Mouse (Mus musculus): ENCODE measurements around the gene Abca8b.
"Not testable (repeated sequence)": the region's sequence is repeated elsewhere in the genome, so short reads cannot be mapped to it uniquely, and the experiment has no call there.

The Abca8b gene

DNA sequence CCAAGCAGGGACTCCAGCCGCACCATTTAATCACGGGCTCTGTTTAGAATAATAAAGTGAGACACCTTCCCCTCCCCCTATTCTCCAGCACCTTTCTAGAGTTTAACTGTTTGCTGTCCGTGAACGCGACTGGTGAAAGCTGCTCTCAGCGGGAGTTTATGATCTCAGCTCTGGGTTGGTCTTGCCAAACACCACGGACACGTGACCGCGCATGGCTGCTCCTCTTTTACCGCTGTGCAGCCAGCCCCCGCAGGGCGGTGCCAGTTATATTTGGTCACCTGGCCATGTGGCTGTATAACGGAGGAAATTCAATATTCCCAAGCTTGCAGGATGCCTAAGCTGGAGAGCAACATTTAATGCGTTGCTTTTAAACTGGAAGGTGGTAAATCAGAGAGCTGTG, at the start of gene Abca8b:
Abca8b (minus strand) TSS at position 222 of the 400 bp plus-strand sequence.
- DNase-seq: peak; percentile 80

DNA sequence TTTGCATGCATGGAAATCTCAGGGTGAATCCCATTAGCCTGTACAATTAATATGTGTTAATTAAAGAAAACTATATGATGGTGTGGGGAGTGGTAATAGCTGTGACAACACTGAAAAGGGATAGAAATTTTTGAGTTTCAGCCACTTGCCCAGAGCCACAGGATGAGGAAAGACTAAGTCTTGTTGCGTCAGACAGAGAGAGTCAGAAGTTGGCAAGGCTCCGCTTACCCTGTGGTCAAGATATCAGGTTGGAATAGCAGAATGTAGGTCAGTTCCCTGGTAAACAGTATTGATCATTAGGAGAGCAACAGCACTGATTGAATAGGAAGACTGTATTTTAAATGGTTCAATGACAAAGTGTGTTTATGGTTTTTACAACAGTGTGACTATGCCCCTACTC, 42.1 kb upstream of the Abca8b start:
- DNase-seq: no peak

DNA sequence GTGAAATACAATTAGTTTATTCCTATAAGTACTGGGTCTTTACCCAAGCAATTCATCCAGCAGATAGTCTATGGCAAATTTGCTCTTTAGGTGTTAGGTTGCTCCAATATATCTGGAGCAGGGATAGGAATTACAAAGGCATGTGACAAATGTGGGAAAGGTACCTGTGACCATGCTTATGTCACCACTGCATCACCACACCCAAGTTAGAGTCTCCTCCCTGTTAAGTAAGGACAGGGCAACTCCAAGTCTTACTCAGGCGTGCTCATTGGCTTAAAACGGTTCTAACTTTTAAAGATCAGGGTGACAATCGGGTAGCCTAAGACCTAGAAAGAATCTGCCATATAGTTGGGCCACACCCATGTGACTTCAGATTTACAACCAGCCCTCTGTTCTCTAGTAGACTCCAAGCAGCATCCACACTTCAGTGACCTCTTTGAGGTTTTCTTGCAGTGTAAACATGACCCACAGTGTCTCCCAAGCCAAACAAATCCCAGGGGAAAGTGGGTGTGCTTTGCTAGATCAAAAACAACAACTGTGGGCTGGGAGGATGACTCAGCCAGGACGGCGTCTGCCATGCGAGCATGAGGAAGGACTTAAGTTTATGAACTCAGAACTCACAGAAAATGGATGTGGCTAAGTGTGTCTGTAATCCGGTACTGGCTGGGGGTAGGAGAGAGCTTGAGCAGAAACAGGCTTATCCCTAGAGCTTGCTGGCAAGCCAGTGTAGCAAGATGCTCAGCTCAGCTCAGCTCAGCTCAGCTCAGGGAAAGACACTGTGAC, 33.5 kb upstream of the Abca8b start:
- DNase-seq: no peak

DNA sequence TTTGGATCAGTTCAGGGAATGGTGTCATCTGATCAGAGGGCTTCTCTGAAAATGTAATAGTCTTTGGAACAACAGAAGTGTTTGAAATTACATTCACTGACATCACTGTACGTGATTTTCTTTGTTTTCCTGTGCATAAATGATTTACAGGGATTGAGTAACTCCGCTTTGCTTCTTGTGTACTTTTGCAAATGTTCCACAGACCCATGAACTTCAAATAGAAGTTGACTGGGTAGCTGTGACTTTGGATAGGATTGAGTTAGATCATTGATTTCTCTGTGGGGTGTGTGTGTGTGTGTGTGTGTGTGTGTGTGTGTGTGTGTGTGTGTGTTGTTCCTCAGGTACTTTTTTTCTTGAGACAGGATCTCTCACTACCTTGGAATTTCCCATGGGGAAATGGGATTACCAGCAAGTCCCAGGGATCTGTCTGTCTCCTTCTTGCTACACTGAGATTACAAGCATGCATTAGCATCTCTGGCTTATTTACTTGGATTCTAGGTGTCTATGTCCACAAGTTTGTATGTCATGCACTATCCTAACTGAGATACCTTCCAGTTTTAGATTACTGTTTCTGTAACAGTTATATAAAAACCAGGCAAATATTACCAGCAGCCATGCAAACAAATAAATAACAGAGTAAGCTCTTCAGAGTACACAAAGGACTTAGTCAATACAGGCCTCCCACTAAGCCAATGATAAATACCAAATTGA, 15.3 kb upstream of the Abca8b start:
- DNase-seq: no peak

DNA sequence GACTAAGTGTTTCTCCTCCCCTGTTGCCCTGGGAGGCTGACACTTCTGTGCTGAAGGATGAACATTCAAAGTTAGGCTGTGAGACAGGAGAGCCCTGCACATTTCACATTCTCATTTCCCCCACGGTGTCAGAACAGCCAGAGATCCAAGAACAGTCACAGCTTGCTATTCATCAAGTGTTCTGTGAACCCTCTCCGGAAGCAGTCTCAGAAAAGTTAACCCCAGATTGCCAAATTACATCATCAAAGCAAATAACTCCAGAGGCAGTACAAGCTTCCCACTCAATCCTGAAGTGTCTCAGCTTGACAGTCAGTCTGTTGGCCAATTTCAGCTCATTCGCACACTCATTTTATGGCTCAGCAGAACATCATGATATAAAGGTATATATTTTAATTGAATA, 632 bp downstream of the Abca8b start:
- no peak for DNase-seq

DNA sequence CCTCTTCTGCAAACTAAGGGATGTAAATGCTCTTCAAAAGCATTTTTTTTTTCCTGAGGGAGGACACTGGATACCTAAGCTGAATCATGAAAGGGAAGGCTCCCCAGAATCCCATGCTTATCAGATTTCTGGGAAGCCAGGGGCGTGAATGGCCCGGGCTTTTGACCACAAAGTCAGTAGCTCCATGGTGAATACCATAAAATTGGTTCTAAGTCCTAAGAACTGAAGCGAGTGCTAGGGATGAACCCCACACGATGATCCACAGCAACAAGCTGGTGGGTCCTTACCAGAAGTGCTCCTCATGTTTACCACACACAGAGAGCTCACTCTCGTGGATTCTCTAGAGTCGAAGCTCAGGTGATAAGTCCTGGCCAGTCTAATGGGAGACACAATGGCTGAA, 1.6 kb downstream of the Abca8b start:
- no peak for DNase-seq

DNA sequence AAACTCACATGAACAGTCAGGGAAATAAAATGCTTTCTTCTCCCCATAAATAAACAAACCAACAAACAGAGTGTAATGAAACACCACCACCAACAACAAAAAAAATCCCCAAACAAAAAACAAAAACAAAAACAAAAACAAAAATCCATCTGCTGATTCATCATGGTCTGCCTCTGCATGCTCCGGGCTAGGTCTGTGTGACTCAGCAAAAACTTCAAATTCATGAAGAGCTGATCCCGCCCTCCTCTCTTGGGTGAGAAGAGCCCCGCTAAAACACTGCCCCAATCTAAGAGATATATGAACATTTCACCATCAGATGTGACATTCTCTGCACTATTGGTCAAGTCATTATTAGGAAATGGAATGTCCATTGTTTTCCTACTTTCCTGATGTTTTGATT, 4.4 kb downstream of the Abca8b start:
- DNase-seq: no peak

DNA sequence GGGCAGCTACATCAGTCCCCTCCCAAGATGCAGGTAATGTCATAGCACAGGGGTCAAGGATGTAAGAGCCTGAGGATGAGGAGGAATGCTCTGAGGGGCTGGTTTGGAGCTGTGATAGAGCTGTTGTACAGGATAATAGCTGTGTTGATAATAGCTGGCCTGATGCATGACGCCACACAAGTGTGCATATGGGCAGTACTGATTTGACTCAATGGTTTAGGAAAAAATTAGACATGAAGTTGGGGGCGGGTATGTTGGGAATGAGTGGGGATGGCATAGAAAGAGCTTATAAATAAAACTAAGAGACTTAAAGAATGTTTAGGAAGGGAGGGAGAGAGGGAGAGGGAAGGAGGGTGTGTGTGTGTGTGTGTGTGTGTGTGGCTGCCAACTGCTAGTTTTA, 5.4 kb downstream of the Abca8b start:
- DNase-seq: no peak

DNA sequence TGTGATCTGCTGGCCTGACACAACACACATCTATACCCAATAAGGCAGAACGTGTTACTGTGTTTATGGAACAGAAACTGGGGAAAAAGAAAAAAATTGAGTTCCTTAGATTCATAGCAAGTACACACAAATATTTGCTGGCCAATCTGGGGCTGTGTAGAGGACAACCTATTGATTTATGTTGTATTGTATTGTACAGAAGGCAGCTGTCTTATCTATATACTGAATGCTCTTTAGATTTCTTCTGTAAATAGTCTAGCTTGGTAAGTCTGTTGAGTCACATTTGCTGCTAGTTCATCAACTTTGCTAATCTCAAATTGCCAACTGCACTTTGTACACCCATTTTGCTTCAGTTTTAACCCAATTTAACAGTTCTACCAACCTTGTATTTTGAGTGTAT, 7.5 kb downstream of the Abca8b start:
- no peak for DNase-seq

DNA sequence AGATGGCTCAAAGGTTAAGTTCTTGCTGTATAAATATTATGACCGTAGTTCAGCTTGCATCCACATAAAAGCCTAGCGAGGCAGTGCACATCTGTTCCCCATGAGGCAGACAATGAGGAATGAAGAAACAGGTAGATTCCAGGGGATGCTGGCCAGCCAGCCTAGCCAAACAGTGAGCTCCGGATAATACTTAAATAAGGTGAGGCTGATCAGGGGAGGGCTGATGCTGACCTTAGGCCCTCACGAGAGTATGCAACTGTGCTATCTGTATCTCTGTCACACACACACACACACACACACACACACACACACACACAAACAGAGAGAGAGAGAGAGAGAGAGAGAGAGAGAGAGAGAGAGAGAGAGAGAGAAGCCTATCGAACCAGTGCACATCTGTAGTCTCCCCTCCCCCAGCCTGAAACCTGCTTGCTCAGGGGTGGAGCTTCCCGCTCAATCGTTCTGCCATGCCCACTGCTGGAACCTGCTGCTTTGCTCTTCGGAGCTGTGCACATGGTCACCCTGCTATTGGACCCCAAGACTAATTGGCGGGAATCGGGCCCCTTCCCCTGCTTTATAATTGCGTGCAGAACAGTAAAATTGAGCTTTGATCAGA, 8.1 kb downstream of the Abca8b start:
- DNase-seq: not testable (repeated sequence)

DNA sequence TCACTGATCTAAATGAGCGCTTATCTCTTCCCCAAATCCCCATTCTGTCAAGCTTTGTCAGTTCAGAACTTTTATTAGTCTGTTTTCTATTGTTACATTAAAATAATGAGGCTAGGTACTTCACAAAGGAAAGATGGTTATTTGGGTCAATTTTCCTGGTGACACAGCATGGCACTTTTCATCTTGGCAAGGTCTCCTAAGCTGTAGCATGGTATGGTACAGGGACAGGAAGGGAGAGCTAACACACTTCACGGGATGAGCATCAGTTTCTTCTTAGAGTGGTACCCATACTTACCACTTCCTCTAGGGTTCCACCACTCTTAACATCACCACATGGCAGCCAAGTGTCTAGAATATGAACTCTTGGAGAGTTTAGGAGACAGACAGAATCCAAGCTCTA, 13.8 kb downstream of the Abca8b start:
- DNase-seq: no peak

DNA sequence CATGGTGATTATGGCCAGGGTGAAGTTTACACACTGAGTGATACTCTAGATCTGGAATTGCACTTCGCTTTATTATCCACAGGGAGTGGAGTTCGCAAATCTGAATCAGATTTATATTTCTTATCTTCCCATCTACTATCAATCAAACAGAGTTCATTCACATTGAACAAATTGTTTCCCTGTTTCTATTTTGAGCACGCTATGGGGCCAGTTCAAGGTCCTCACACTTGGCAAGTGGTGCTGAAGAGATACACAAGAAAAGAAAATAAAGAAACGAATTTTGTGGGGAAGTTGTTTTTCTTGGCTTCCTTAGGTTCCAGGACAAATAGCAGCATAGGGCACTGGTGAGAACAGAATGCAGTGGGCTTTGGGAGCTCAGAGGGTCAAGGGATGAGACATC, 25.1 kb downstream of the Abca8b start:
- no peak for DNase-seq

DNA sequence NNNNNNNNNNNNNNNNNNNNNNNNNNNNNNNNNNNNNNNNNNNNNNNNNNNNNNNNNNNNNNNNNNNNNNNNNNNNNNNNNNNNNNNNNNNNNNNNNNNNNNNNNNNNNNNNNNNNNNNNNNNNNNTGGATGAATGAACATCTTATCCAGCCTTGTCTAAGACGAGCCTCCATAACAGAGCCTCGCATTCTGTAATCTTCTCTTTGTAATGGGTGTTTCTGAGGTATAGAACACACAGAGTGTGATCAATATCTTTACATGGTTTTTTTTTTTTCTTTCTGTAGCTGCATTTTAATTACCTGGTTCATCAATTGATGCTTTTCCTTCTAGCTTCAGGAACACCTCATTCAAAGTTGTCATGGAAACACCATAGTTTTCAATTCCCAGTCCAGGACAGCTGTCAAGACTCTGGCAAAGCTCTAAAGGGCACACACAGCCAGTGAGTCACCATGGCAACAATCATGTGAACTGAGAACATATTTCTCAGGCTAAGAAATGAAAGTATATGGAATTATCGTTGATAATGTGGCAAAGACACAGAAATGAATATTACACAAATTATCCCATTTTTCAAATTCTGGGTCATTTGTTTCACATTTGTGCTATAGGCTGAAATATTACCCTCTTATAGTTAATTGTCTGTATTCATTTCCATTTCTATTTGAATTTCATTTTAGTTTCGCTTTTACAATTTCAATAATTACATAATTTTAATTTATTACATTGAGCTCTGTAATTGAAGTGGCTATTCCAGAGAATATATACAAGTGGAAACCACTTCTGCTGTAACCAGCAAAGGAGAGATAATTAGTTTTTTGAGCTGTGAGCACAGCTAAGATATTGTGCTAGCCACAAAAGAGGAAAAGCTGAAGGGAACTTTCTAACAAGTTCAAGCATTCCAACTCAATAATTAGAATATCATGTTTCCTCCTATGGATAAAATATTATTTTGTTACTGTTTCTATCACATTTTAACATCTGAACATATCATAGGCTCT, 33.9 kb downstream of the Abca8b start:
- DNase-seq: no peak

DNA sequence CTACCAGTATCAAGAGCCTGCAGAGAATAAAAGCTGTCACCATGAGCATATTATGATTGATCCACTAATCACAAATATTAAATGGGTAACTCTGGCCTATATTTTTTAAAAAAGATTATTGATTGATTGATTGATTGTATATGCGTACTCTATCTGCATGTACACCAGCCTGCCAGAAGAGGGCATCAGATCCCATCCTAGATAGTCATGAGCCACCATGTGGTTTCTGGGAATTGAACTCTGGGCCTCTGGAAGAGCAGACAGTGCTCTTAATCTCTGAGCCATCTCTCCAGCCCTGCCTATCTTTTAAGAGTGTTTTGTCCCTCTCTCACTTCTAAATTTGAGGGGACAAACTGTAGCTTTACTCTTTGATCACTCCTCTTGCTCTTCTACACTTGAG, 40.5 kb downstream of the Abca8b start:
- no peak for DNase-seq

DNA sequence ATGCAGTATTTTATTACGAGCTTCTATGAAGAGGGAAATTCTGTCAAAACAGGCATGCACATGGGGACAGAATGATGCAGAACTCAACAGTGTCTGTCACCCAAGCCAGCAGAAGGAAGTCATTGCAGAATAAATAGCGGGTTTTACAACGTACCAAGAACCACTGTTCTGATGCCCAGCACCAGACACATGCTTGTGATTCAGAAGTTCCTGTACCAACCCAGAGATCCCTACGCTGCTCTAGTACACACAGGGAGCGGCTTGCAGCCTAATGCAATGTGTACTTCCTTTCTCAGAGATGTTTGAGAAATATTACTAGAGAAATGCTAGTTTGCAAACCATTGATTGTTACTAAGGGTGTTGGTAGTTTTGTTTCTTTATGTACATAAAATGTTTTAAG, 58.7 kb downstream of the Abca8b start:
- no peak for DNase-seq

DNA sequence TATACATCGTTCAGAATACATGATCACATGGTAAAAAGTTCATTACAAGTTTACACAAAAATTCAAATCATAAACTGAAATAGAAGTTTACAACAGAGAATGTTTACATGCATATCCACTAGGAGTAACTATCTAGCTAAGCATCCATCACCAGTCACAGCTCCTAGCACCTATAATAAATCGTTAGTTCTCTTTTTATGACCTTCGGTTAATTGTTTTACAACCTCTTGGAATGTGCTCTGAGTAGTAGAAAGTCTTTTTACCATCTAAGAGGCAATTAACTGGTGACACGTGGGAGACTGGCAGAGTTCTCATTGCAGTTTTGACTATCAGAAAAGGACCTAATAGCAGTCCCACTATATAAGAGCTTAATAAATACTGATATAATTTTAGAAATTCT, 62.4 kb downstream of the Abca8b start:
- not testable (repeated sequence) for DNase-seq

DNA sequence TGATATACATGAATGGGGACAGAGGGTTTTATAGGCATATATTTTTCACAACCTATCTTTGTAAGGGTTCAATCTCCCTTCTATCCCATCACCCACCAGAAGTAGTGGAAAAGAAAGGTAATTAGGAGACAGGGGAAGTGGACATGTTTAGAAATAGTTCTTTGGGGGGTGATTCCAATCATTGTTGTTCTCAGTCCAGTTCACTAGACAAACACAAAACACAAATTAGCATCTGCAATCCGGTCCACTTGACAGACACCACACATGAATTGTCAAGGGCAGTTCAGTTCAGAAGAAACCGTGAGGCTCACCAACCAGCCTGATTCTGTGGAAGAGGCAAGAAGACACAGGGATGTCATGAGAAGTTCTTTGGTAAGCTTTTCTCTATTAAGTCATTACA, 67.2 kb downstream of the Abca8b start:
- DNase-seq: no peak

DNA sequence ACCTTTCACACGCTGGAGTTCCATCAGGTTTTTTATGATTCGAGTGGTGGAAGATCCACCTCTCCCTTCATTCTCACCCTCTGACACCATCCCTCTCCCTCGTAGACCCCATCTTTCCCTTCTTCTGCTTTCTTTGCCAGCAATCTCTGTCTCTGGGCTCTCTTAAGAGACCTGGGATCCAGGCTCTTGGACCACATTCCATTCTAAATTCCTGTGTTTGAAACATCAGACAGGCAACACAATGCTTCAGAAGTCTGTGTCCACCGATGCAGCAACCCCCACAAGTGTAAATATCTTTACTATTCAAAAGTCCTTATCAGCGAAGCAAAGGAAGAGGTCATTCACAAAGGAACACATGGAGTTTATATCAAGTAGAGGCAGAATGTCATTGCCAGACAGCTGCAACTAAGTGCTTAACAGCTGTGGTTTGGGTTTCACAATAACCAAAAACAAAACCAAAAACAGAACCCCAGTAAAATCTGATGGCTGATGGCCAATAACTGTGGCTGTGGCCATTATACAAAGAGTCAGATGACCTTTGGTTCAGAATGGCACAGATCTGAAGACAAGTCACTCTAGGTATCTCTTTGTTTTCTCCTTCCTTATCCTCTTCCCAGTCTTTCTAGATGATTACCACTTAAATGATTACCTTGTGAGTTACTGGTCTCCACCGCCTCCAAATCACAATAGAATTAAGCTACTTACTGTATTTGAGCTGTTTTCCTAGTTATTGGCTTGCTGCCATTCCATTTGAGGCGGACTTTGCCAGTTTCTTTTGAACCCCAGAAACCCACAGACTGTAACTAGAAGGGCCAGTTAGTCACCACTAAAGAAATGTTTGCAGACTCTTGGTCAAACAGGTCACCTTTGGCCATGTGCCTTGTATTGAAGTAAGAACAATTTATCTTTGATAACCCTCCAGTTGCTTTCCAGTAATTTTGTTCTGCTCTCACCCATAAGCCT, 68.6 kb downstream of the Abca8b start:
- DNase-seq: no peak

DNA sequence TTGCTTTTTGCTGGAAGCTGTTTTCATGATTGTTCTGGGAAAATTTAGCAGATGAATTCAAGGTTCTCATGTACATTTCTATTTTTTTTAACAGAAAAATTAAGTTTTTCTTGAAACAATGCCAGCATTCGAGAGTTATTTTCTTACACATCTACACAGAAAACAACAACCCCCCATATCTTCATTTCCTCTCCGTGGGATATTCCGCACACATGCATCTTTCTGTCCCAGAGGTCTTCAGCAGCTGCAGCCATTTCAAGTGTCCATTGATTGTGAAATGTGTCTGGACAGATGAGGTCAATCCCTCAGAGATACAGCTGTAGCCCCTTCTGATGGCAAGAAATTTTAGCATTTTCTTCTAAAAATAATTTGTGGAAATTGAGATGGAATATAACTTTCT, 73.4 kb downstream of the Abca8b start:
- no peak for DNase-seq

DNA sequence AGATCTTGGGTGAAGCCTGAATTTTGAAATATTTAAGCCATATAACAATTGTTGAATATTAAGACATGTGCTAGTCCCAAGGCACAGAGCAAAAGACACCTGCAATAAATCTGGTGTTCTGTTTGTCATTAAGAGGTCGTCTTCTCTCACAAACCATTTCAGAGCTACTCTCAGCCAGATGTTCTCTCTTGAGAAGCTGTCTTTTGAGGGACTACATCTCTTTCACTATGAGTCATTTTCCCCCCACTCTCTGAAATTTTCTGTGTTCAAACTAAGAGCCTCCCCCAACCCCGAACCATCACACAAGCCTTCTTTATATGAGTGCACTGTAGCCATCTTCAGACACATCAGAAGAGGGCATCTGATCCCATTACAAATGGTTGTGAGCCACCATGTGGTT, 76.2 kb downstream of the Abca8b start:
- no peak for DNase-seq

DNA sequence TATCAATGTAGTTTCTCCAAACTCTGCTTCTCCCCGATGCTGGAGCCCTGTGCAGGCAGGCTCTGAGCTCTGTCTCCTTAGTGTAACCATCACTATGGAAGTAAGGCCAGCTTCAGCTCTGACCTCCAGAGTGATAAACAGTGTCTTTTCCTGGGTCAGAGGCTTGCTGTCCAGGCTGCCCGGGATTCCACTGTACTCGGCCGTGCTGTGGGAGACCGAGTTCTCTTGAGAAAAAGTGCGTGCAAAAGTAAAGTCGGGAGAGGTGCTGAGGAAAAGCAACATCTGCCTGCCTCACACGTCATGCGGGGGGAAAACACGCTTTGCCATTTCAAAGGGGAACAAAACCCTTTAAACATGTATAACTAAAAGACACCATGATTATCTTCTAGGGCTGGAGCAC, 79.0 kb downstream of the Abca8b start:
- DNase-seq: no peak

DNA sequence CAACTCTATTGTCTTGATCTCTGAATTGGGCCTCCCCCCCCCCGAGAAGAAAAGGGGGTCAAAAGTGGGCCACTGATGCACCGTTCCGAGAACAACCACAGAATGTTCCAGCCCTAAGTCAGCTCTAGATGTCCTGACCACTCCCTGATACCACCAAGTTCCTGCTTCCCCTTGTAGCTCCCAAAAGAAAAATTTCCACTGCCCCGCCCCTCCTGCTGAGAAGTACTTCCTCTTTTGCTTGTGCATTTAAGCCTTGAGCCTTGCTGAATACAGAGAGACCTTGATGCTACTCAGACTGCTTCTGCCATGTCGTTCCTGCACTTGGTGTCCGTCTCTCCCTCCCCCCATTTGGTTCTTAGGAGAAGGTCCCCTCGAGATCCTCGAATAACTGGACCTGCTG, 82.5 kb downstream of the Abca8b start:
- not testable (repeated sequence) for DNase-seq
